Comparison of ENCODE assay signal across 10 mouse cellular contexts in the genomic region with DNA sequence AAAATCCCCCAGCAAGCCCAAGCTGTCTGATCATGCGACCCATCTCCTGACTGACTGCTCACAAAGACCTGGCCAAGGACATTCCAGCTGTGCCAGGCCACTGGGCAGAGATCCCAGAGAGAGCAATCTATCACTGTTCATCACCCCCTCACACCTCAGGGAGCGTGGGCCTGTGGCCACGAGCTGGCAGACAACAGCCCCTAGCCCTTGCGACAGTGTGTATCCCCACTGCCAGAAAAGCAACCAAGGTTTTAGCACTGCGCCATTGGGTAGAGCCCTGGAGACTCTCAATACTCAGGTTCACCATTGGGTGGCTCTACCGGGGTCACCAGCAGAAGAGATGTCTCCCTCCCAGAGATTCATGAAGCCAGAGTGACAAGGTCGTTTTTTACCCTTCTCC.
DNase-seq lines count a peak whose midpoint lies in the region; ATAC-seq and TF ChIP-seq lines count a peak whose summit lies in the region.
"Had no signal": no experiment of that assay in that cellular context is flagged by ENCODE, and none has a peak within 500 bp of the region (broad histone marks: within the 10 kb centered on the region; RNA-seq: fewer than 3 reads in every experiment).

No protein-coding gene starts in this region.

- H3K27me3 ChIP-seq in midbrain, postnatal 0 days (ENCODE audit: insufficient read depth, low read length) = 0 out of 2 replicates have a peak, but pooled peaks cover 5% of the 10 kb centered on the region
- no peaks in the 10 kb centered on the region for H3K27me3 ChIP-seq in midbrain, embryonic 13.5 days
- H3K27me3 ChIP-seq in heart, adult 2 months (ENCODE audit: control insufficient read depth, insufficient read depth, low read length) = no peaks in the 10 kb centered on the region
- H3K27me3 ChIP-seq in embryonic facial prominence, embryonic 10.5 days (replicated peaks; ENCODE audit: low read depth, poor library complexity, severe bottlenecking) = no peaks in the 10 kb centered on the region
- H3K27me3 ChIP-seq: heart, embryonic 13.5 days; neural tube, embryonic 13.5 days had no signal

- no peak overlapping the region for H3K9ac ChIP-seq in midbrain, postnatal 0 days (replicated peaks; ENCODE audit: low read length, poor library complexity, severe bottlenecking)
- H3K9ac ChIP-seq in midbrain, embryonic 13.5 days (replicated peaks) = no peak overlapping the region
- H3K9ac ChIP-seq in heart, adult 2 months (ENCODE audit: low read depth, low read length) = peak overlapping the region; percentile 55
- H3K9ac ChIP-seq: heart, embryonic 13.5 days; neural tube, embryonic 13.5 days had no signal

- WGBS in midbrain, postnatal 0 days = 75% methylated on average over 7 of the region's 7 CpGs
- 82% methylated on average over 7 of the region's 7 CpGs for WGBS in midbrain, embryonic 13.5 days
- 54% methylated on average over 7 of the region's 7 CpGs for WGBS in heart, adult 2 months
- 81% methylated on average over 7 of the region's 7 CpGs for WGBS in embryonic facial prominence, embryonic 10.5 days

- intact Hi-C loops in heart, adult 2 months (cut with DNase I) = loop anchor here (1.0 to 5.0 kb wide), 4 partner anchors 18 to 381 kb away; no protein-coding TSS in a partner anchor

- H3K4me1 ChIP-seq in midbrain, postnatal 0 days (ENCODE audit: insufficient read depth, low read length) = no peaks in the 10 kb centered on the region
- H3K4me1 ChIP-seq in midbrain, embryonic 13.5 days (replicated peaks) = peaks cover 8% of the 10 kb centered on the region; the same call in 1 of the 2 replicates
- H3K4me1 ChIP-seq in heart, adult 2 months (ENCODE audit: control insufficient read depth, insufficient read depth, low read length) = peaks cover 8% of the 10 kb centered on the region; the same call in 1 of the 2 replicates
- H3K4me1 ChIP-seq in embryonic facial prominence, embryonic 10.5 days = peaks cover 38% of the 10 kb centered on the region

- peak; percentile 83 for TF ChIP-seq EP300 in heart, adult 2 months (IDR thresholded peaks at IDR 0.05; ENCODE audit: insufficient read depth, low read depth, low read length)

- H3K4me2 ChIP-seq in midbrain, postnatal 0 days (ENCODE audit: low read depth, low read length, poor library complexity, severe bottlenecking) = no peak overlapping the region
- no peak overlapping the region for H3K4me2 ChIP-seq in midbrain, embryonic 13.5 days (replicated peaks)
- H3K4me2 ChIP-seq: heart, embryonic 13.5 days; neural tube, embryonic 13.5 days had no signal

- TF ChIP-seq POLR2A in heart, adult 2 months (IDR thresholded peaks at IDR 0.05; ENCODE audit: insufficient read depth, low read depth, low read length) = peak; percentile 54

- no peaks in the 10 kb centered on the region for H3K36me3 ChIP-seq in midbrain, postnatal 0 days (ENCODE audit: insufficient read depth, low read length)
- H3K36me3 ChIP-seq in midbrain, embryonic 13.5 days = no peaks in the 10 kb centered on the region
- no peaks in the 10 kb centered on the region for H3K36me3 ChIP-seq in heart, adult 2 months (ENCODE audit: control insufficient read depth, insufficient read depth, low read length)
- no peaks in the 10 kb centered on the region for H3K36me3 ChIP-seq in embryonic facial prominence, embryonic 10.5 days (replicated peaks)
- H3K36me3 ChIP-seq: heart, embryonic 13.5 days; neural tube, embryonic 13.5 days had no signal

- H3K27ac ChIP-seq in midbrain, postnatal 0 days (ENCODE audit: low read depth, low read length) = no peak overlapping the region
- H3K27ac ChIP-seq in midbrain, embryonic 13.5 days = no peak overlapping the region
- H3K27ac ChIP-seq in heart, adult 2 months = peak overlapping the region; percentile 74
- no peak overlapping the region for H3K27ac ChIP-seq in embryonic facial prominence, embryonic 10.5 days (replicated peaks)
- H3K27ac ChIP-seq: heart, embryonic 13.5 days; macrophage; neural tube, embryonic 13.5 days had no signal

- no peak for ATAC-seq in midbrain, postnatal 0 days (ENCODE audit: low FRiP score)
- ATAC-seq in midbrain, embryonic 13.5 days = no peak

- TF ChIP-seq CTCF in midbrain, postnatal 0 days (IDR thresholded peaks at IDR 0.05) = no peak
- TF ChIP-seq CTCF in heart, adult 2 months (IDR thresholded peaks at IDR 0.05) = peak; percentile 68

- H3K4me3 ChIP-seq in midbrain, postnatal 0 days (ENCODE audit: low read depth, low read length) = no peak overlapping the region
- H3K4me3 ChIP-seq in midbrain, embryonic 13.5 days (replicated peaks) = no peak overlapping the region
- no peak overlapping the region for H3K4me3 ChIP-seq in heart, adult 2 months
- no peak overlapping the region for H3K4me3 ChIP-seq in embryonic facial prominence, embryonic 10.5 days
- H3K4me3 ChIP-seq: heart, embryonic 13.5 days; neural tube, embryonic 13.5 days had no signal

- H3K9me3 ChIP-seq in midbrain, postnatal 0 days (ENCODE audit: low read length) = no peaks in the 10 kb centered on the region
- no peaks in the 10 kb centered on the region for H3K9me3 ChIP-seq in midbrain, embryonic 13.5 days
- no peaks in the 10 kb centered on the region for H3K9me3 ChIP-seq in embryonic facial prominence, embryonic 10.5 days
- H3K9me3 ChIP-seq: heart, embryonic 13.5 days; neural tube, embryonic 13.5 days had no signal

- no peaks in the 10 kb centered on the region for H3K79me2 ChIP-seq in heart, adult 2 months (replicated peaks; ENCODE audit: control insufficient read depth, insufficient read depth, low read length)

- peak; percentile 28 for DNase-seq in midbrain, postnatal 0 days (ENCODE audit: low spot score)
- peak; percentile 93 for DNase-seq in adrenal gland, postnatal 14 days
- DNase-seq in heart, adult 2 months = peak; percentile 74 to 87
- peak; percentile 60 to 70 for DNase-seq in kidney, postnatal 36 days
- no peak for DNase-seq in embryonic facial prominence, embryonic 10.5 days (ENCODE audit: low spot score)
- no peak for DNase-seq in layer of hippocampus, adult 8-10 months (ENCODE audit: low spot score in 2 of 2)

Comparison
In these comparisons a context has a peak if more than half of its experiments do, and no peak if none do; other contexts are left out.
1. DNase-seq: peak in midbrain, postnatal 0 days (single experiment), adrenal gland, postnatal 14 days (single experiment), heart, adult 2 months (2 of 2) and kidney, postnatal 36 days (2 of 2); none in embryonic facial prominence, embryonic 10.5 days (single experiment) and layer of hippocampus, adult 8-10 months (0 of 2).